Mouse (Mus musculus): ENCODE results near the gene Dhtkd1. TPM values are rescaled to one million over a fixed set of nuclear protein-coding genes. Genes with fewer than 3 reads are reported as not detected.

Dhtkd1 gene
- 1 to 10 TPM in 1 of 2 experiments, under 1 TPM in 1; 0.64 to 2.1 TPM for polyA plus RNA-seq (2017; shearing (Covaris generic))

DNA sequence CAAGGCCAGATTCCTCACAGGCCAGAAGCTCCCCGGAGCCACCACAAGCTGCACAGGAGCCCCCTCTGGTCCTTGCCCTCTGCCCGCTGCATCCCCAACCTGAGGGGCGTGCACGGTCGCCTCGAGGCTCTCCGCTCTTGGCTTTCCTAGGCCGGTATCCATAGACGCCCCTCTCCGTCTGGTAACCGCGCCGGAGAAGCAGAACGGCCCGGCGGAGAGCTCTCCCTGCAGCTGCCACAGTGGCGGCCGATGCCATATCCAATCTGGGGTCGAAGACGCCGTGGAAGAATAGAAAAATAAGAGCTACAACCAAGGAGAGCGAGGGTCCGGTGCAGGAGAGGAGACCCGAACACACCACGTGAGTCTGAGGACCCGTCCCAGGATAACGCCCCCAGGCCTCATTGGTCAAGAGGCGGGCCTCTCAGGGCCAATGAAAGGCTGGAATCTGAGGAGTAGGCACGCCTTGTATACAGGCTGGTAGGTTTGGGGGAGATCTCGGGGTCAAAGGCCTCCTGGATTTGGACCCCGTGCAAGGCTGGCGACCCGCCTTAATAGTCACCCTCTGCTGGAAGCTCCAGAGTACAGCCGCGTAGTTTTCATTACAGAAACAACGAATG is at the start of gene Dhtkd1:
Gene Dhtkd1, minus strand, starts transcription at position 377 of the 617 bp plus-strand sequence.

DNA sequence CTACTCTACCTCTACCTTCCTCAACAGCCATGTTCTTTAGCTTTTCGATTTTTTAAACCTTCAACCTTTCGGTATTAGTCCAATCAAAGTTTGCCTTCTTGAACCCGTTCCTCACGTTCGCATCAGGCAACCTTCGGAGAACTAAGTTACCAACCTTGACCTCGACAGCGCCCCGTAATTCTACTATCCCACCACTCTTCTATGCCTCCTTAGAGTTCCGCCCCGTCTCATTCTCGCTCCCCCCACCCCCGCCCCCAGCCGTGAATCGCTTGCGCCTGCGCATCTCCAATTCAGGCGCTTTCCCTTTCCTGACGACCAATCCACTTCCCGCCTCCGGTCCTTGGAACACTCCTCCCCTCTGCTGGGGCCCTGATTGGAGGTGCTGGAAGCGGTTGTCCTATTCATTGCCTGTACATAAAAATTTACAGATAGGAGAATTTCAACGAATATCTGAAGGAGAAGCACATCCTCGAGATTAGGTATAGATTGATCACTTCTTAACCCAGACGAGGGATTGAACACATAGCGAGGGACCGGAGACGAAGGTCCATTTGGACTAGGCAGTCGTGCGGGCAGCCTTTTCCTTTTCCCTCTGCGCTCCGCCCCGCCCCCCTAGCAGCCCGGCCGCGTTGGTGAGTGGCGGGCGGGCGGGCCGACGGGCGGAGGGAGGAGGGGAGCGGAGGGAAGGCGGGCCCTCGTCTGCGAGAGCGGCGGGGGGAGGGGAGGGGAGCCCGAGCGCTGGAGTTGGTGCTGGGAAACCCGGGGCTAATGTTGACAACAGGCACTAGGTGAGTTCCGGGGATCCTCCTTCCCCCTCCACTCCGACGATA is 8.4 kb upstream of the Dhtkd1 start, which contains the start of gene Upf2:
Gene Upf2, plus strand, starts transcription at position 704 of the 830 bp plus-strand sequence.

GRCm38 (mm10) chr2:5894843-5895570 is 47.6 kb downstream of the Dhtkd1 start, which contains the start of gene Sec61a2:
Gene Sec61a2, minus strand, starts transcription at chr2:5895432.

DNA sequence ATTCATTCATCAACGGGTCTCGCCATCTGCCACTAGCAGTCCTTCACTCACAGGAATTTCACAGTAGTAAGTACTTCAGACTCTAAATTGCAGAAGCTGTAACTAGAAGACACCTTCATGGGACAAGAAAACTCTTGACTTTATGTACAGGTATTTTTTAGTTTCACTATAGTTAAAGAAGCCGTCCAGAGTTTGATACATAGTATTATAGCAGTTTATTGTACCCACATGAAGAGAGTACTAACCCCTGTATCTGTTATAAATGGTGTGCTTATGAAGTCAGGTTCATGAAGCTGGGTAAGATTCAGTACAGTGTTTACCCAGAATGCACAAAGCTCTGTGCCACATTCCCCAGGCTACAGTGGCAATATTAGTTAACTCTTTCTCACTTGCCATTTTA is 79.8 kb downstream of the Dhtkd1 start, which contains the start of gene Gm13199:
Gene Gm13199, minus strand, starts transcription at position 101 of the 400 bp plus-strand sequence.

Other genes starting within 250 kb of the Dhtkd1 start
- 10 to 100 TPM; 33.5 to 39.7 TPM for gene Camk1d, start 228.3 kb downstream of the Dhtkd1 start, polyA plus RNA-seq (2017; shearing (Covaris generic))
- 10 to 100 TPM; 31.8 to 32.6 TPM for gene Nudt5, start 97.8 kb downstream of the Dhtkd1 start, polyA plus RNA-seq (2017; shearing (Covaris generic))
- gene Cdc123, start 97.6 kb downstream of the Dhtkd1 start, polyA plus RNA-seq (2017; shearing (Covaris generic)): 100 to 1,000 TPM; 168 to 187 TPM
- 1 to 10 TPM; 1.3 to 1.8 TPM for gene Gm13199, start 79.9 kb downstream of the Dhtkd1 start, polyA plus RNA-seq (2017; shearing (Covaris generic))
- gene Sec61a2, start 47.4 kb downstream of the Dhtkd1 start, polyA plus RNA-seq (2017; shearing (Covaris generic)): 10 to 100 TPM; 20.7 to 23.7 TPM
- 10 to 100 TPM; 17.2 to 18.6 TPM for gene Upf2, start 8.7 kb upstream of the Dhtkd1 start, polyA plus RNA-seq (2017; shearing (Covaris generic))
- 1 to 10 TPM in 1 of 2 experiments, under 1 TPM in 1; 0.48 to 2.3 TPM for gene Proser2, start 187.4 kb upstream of the Dhtkd1 start, polyA plus RNA-seq (2017; shearing (Covaris generic))

Data from inflammation-experienced regulatory T-cells (primary cell).